Mouse (Mus musculus) C2C12 (cell line): ENCODE data around the gene Gm9999.

ENCODE experiments used
- CEBPB ChIP-seq: IDR thresholded peaks from one replicate; pipeline ENCODE4 v1.6.1; 2011; ENCODE audit warnings: low read depth, mild to moderate bottlenecking, control low read depth, moderate library complexity
- CTCF ChIP-seq: IDR thresholded peaks from one replicate; pipeline ENCODE4 v1.5.1; 2011; ENCODE audit not compliant: control insufficient read depth, insufficient read depth, insufficient read length
- MAX ChIP-seq: IDR thresholded peaks from one replicate; pipeline ENCODE4 v1.6.1; 2011; ENCODE audit warnings: mild to moderate bottlenecking, control low read depth
- MYOG ChIP-seq: IDR thresholded peaks from one replicate; pipeline ENCODE4 v1.6.1; 2011; ENCODE audit not compliant: control insufficient read depth, insufficient read length; ENCODE audit errors: extremely low read depth
- USF1 ChIP-seq: IDR thresholded peaks from one replicate; pipeline ENCODE4 v1.6.1; 2011; ENCODE audit warnings: low read depth, mild to moderate bottlenecking, control low read depth, moderate library complexity

DNA sequence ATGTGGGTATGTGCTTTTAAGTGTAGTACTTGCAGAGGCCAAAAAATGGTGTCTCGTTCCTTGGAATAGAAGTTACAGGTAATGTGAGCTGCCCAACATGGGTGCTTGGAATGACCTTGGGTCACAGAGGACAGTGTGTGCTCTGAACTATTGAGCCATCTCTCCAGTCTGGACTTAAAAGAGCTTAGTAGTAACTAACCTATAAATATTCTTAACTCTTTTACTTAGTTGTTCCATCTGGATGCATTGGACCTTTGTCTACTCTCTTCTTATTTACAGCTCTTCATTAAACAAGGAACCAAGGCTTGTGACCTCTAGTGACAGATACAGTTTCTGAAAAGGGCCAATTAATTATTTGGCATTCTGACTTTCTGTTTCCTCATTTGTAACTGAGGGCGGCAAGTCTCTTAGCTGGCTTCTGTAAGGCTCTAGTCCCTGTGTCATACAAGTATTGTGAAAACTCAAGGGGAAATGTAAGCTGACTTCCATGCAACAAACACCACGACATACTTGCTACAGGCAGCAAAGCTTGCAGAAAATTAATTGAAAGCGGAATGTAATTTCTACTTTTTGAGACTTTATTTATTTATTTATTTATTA lies 51.5 kb downstream of the Gm9999 start:
- TF ChIP-seq CTCF (no peak), MAX (no peak), USF1 (no peak), CEBPB (no peak), MYOG (no peak)
